In genomic region chr6:19164181-19164580, GRCm38 (mm10) we compare ENCODE assay signal across 22 mouse cellular contexts.
DNase-seq lines count a peak whose midpoint lies in the region; ATAC-seq and TF ChIP-seq lines count a peak whose summit lies in the region.
"Had no signal": no experiment of that assay in that cellular context is flagged by ENCODE, and none has a peak within 500 bp of the region (broad histone marks: within the 10 kb centered on the region; RNA-seq: fewer than 3 reads in every experiment).

No protein-coding gene starts in this region.

- ATAC-seq in midbrain, embryonic 14.5 days (ENCODE audit: low FRiP score, low TSS enrichment), result no peak
- ATAC-seq: forebrain, embryonic 16.5 days; midbrain, embryonic 16.5 days had no signal

- no peaks in the 10 kb centered on the region for H3K4me1 ChIP-seq in midbrain, embryonic 14.5 days (ENCODE audit: control insufficient read depth, insufficient read depth, low read length)
- no peaks in the 10 kb centered on the region for H3K4me1 ChIP-seq in lung, adult 2 months (ENCODE audit: control insufficient read depth, insufficient read depth, low read length)
- H3K4me1 ChIP-seq: forebrain, embryonic 10.5 days; hindbrain, embryonic 15.5 days; limb, embryonic 10.5 days; liver, embryonic 15.5 days had no signal

- no peak overlapping the region for H3K27ac ChIP-seq in midbrain, embryonic 14.5 days (replicated peaks; ENCODE audit: low read depth, low read length)
- H3K27ac ChIP-seq: forebrain, embryonic 10.5 days; hindbrain, embryonic 15.5 days; limb, embryonic 10.5 days; liver, embryonic 15.5 days; macrophage had no signal

- H3K9me3 ChIP-seq in midbrain, embryonic 14.5 days (ENCODE audit: control insufficient read depth, low read length), result no peaks in the 10 kb centered on the region
- H3K9me3 ChIP-seq: forebrain, embryonic 10.5 days; hindbrain, embryonic 15.5 days; limb, embryonic 10.5 days; liver, embryonic 15.5 days had no signal

- H3K9ac ChIP-seq in midbrain, embryonic 14.5 days (replicated peaks; ENCODE audit: low read length), result no peak overlapping the region
- H3K9ac ChIP-seq: hindbrain, embryonic 15.5 days; liver, embryonic 15.5 days had no signal

- H3K4me3 ChIP-seq in midbrain, embryonic 14.5 days (replicated peaks; ENCODE audit: low read depth, low read length), result no peak overlapping the region
- no peak overlapping the region for H3K4me3 ChIP-seq in lung, adult 2 months (replicated peaks; ENCODE audit: extremely low read depth, low read depth, low read length)
- H3K4me3 ChIP-seq: forebrain, embryonic 10.5 days; hindbrain, embryonic 15.5 days; limb, embryonic 10.5 days; liver, embryonic 15.5 days; myocyte had no signal

- H3K27me3 ChIP-seq in midbrain, embryonic 14.5 days (ENCODE audit: control insufficient read depth, insufficient read depth, low read length), result no peaks in the 10 kb centered on the region
- H3K27me3 ChIP-seq: hindbrain, embryonic 15.5 days; liver, embryonic 15.5 days had no signal

- peak; percentile 7 for DNase-seq in layer of hippocampus, adult 11-12 months (ENCODE audit: low spot score)
- DNase-seq in layer of hippocampus, adult 9-10 months (ENCODE audit: low spot score), result no peak
- peak; percentile 8 to 12 for DNase-seq in cerebellum, postnatal 10 days
- peak; percentile 10 for DNase-seq in layer of hippocampus, adult 9-11 months
- DNase-seq in midbrain, embryonic 14.5 days, result no peak
- no peak for DNase-seq in lung, postnatal 10 days
- DNase-seq in c-Kit-positive CD71-positive TER-119-positive erythroid progenitor cells, embryonic 14.5 days (ENCODE audit: low spot score), result no peak
- DNase-seq in lung, adult 2 months, result no peak
- DNase-seq: adrenal gland, postnatal 14 days; heart, postnatal 4 days; kidney, adult 8-10 months; kidney, postnatal 10 days; liver; right cerebral cortex, adult 18-20 months had no signal

- TF ChIP-seq CTCF in lung, adult 2 months (IDR thresholded peaks at IDR 0.05; ENCODE audit: insufficient read depth, low read length), result no peak

- H3K36me3 ChIP-seq in midbrain, embryonic 14.5 days (ENCODE audit: control insufficient read depth, insufficient read depth, low read length), result no peaks in the 10 kb centered on the region
- H3K36me3 ChIP-seq: forebrain, embryonic 10.5 days; hindbrain, embryonic 15.5 days; limb, embryonic 10.5 days; liver, embryonic 15.5 days had no signal

- TF ChIP-seq POLR2A in lung, adult 2 months (IDR thresholded peaks at IDR 0.05; ENCODE audit: borderline replicate concordance, extremely low read depth, low read depth, low read length), result no peak

- H3K4me2 ChIP-seq in midbrain, embryonic 14.5 days (ENCODE audit: low read length), result no peak overlapping the region
- H3K4me2 ChIP-seq: hindbrain, embryonic 15.5 days; liver, embryonic 15.5 days had no signal

- 79% methylated on average over 2 of the region's 2 CpGs for WGBS in midbrain, embryonic 14.5 days
- WGBS in lung, adult 2 months, result 33% methylated on average over 2 of the region's 2 CpGs

Comparison
In these comparisons a context has a peak if more than half of its experiments do, and no peak if none do; other contexts are left out.
1. DNase-seq: peak in layer of hippocampus, adult 11-12 months (single experiment), cerebellum, postnatal 10 days (2 of 2) and layer of hippocampus, adult 9-11 months (single experiment); none in layer of hippocampus, adult 9-10 months (single experiment), midbrain, embryonic 14.5 days (single experiment), lung, postnatal 10 days (single experiment), c-Kit-positive CD71-positive TER-119-positive erythroid progenitor cells, embryonic 14.5 days (single experiment) and lung, adult 2 months (single experiment).